ENCODE assay signal across 10 mouse cellular contexts in the genomic region with DNA sequence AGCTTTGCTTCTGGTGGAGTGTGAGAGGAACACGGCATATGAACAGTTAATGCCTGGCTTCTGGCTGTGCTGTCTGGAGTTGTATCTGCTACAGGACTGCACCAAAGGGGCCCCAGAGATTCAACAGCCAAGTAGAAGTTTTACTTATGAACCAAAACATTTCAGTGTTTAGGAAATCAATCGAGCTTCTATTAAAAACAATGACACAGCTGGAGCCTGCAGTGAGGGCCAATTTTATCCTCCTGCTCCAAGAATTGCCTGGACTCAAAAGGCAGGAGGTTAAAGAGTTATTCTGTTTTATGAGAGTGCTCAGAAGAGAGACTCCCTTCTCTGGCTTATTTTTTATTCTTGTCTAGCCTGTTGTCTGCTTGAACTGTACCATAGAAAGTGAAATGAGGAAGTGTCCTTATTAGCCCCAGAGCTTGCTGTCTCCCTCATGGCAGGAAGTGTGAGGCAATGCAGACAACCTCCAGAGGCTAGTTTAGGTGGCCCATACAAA.
DNase-seq lines count a peak whose midpoint lies in the region; ATAC-seq lines count a peak whose summit lies in the region.
"Had no signal": no experiment of that assay in that cellular context is flagged by ENCODE, and none has a peak within 500 bp of the region (broad histone marks: within the 10 kb centered on the region; RNA-seq: fewer than 3 reads in every experiment).

No protein-coding gene starts in this region.

- no peaks in the 10 kb centered on the region for H3K9me3 ChIP-seq in hindbrain, embryonic 15.5 days
- H3K9me3 ChIP-seq in hindbrain, embryonic 12.5 days (replicated peaks): no peaks in the 10 kb centered on the region
- no peaks in the 10 kb centered on the region for H3K9me3 ChIP-seq in neural tube, embryonic 11.5 days (ENCODE audit: control insufficient read depth, low read length)
- H3K9me3 ChIP-seq: heart, embryonic 13.5 days; neural tube, embryonic 12.5 days had no signal

- WGBS in hindbrain, embryonic 15.5 days: 19% methylated on average over 2 of the region's 2 CpGs
- WGBS in hindbrain, embryonic 12.5 days: 27% methylated on average over 2 of the region's 2 CpGs
- 26% methylated on average over 2 of the region's 2 CpGs for WGBS in neural tube, embryonic 11.5 days

- H3K4me3 ChIP-seq in hindbrain, embryonic 15.5 days: no peak overlapping the region
- H3K4me3 ChIP-seq in hindbrain, embryonic 12.5 days: no peak overlapping the region
- no peak overlapping the region for H3K4me3 ChIP-seq in neural tube, embryonic 11.5 days (ENCODE audit: low read depth, low read length)
- H3K4me3 ChIP-seq: heart, embryonic 13.5 days; neural tube, embryonic 12.5 days had no signal

- H3K4me1 ChIP-seq in hindbrain, embryonic 15.5 days (replicated peaks): peaks cover 19% of the 10 kb centered on the region
- peaks cover 21% of the 10 kb centered on the region for H3K4me1 ChIP-seq in hindbrain, embryonic 12.5 days
- peaks cover 7% of the 10 kb centered on the region; the same call in 1 of the 2 replicates for H3K4me1 ChIP-seq in neural tube, embryonic 11.5 days (ENCODE audit: control insufficient read depth, insufficient read depth, low read length)

- no peak overlapping the region for H3K4me2 ChIP-seq in hindbrain, embryonic 15.5 days
- no peak overlapping the region for H3K4me2 ChIP-seq in hindbrain, embryonic 12.5 days (replicated peaks)
- H3K4me2 ChIP-seq in neural tube, embryonic 11.5 days (ENCODE audit: low read depth): no peak overlapping the region
- H3K4me2 ChIP-seq: heart, embryonic 13.5 days; neural tube, embryonic 12.5 days had no signal

- peak; percentile 28; the same call in 1 of the 2 replicates for ATAC-seq in hindbrain, embryonic 15.5 days (ENCODE audit: low FRiP score, low read depth)
- ATAC-seq in hindbrain, embryonic 12.5 days (ENCODE audit: low FRiP score): no peak
- no peak for ATAC-seq in neural tube, embryonic 11.5 days (ENCODE audit: insufficient read depth, low FRiP score, low TSS enrichment)

- peak; percentile 86 for DNase-seq in A20 (ENCODE audit: low read depth, low spot score)
- peak; percentile 53 for DNase-seq in Muller cell, postnatal 12 days (ENCODE audit: inconsistent ontology term)
- peak; percentile 70 for DNase-seq in kidney, postnatal 10 days
- DNase-seq in neural tube, embryonic 11.5 days (ENCODE audit: low spot score): peak; percentile 20
- DNase-seq in thymus, postnatal 14 days: no peak
- no peak for DNase-seq in cerebellum, postnatal 36 days

- no peaks in the 10 kb centered on the region for H3K36me3 ChIP-seq in hindbrain, embryonic 15.5 days
- no peaks in the 10 kb centered on the region for H3K36me3 ChIP-seq in hindbrain, embryonic 12.5 days
- no peaks in the 10 kb centered on the region for H3K36me3 ChIP-seq in neural tube, embryonic 11.5 days (ENCODE audit: control insufficient read depth, insufficient read depth, low read length)
- H3K36me3 ChIP-seq: heart, embryonic 13.5 days; neural tube, embryonic 12.5 days had no signal

- H3K9ac ChIP-seq in hindbrain, embryonic 15.5 days: no peak overlapping the region
- no peak overlapping the region for H3K9ac ChIP-seq in hindbrain, embryonic 12.5 days
- no peak overlapping the region for H3K9ac ChIP-seq in neural tube, embryonic 11.5 days (ENCODE audit: low read length)
- H3K9ac ChIP-seq: heart, embryonic 13.5 days; neural tube, embryonic 12.5 days had no signal

- no peak overlapping the region for H3K27ac ChIP-seq in hindbrain, embryonic 15.5 days (replicated peaks)
- no peak overlapping the region for H3K27ac ChIP-seq in hindbrain, embryonic 12.5 days
- H3K27ac ChIP-seq in neural tube, embryonic 11.5 days (ENCODE audit: low read depth, low read length): no peak overlapping the region
- H3K27ac ChIP-seq: heart, embryonic 13.5 days; neural tube, embryonic 12.5 days had no signal

- H3K27me3 ChIP-seq in hindbrain, embryonic 15.5 days: 0 out of 2 replicates have a peak, but pooled peaks cover 6% of the 10 kb centered on the region
- no peaks in the 10 kb centered on the region for H3K27me3 ChIP-seq in hindbrain, embryonic 12.5 days
- H3K27me3 ChIP-seq in neural tube, embryonic 11.5 days (ENCODE audit: control insufficient read depth, insufficient read depth, low read length): no peaks in the 10 kb centered on the region
- H3K27me3 ChIP-seq: heart, embryonic 13.5 days; neural tube, embryonic 12.5 days had no signal

Comparison
In these comparisons a context has a peak if more than half of its experiments do, and no peak if none do; other contexts are left out.
1. DNase-seq: peak in A20 (single experiment), Muller cell, postnatal 12 days (single experiment), kidney, postnatal 10 days (single experiment) and neural tube, embryonic 11.5 days (single experiment); none in thymus, postnatal 14 days (single experiment) and cerebellum, postnatal 36 days (0 of 2).